Mouse (Mus musculus) left cerebral cortex, adult 8-10 months (tissue): ENCODE results near the gene Homer3. TPM values are rescaled to one million over a fixed set of nuclear protein-coding genes. Genes with fewer than 3 reads are reported as not detected.

ENCODE experiments used
- DNase-seq, 2 experiments: peaks; one replicate each; pipeline ENCODE4 v3.0.0; 2022; ENCODE audit warnings: low spot score in 2 of 2
- total RNA-seq, 4 experiments: library from RNA; stranded (reverse); gene quantifications; 2 replicates each; pipeline ENCODE4 v1.2.4; 2022

The Homer3 gene
- total RNA-seq, 4 experiments from 2014 or later, result 9.2 to 12.1 (median 9.8) TPM

DNA sequence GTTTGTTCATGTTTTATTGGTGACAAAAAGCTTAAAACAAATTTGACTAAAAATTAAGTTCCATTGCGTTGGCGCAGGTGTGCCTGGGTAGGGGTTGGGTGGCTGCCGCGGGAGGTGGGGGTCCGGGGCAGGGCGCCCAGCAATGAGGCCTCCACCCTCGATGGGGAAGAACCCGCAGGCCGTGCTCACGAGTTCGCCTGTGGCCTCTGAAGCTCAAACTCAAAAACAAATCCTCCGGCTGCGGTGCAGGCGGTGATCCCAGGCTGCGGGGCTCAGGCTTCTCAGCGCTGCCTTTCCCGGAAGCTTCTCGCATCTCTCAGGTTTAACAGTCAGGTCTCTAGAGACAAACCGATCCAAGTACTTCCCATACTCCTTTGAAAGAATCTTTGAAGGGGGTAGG lies 48.9 kb downstream of the Homer3 start:
- no peak for DNase-seq

DNA sequence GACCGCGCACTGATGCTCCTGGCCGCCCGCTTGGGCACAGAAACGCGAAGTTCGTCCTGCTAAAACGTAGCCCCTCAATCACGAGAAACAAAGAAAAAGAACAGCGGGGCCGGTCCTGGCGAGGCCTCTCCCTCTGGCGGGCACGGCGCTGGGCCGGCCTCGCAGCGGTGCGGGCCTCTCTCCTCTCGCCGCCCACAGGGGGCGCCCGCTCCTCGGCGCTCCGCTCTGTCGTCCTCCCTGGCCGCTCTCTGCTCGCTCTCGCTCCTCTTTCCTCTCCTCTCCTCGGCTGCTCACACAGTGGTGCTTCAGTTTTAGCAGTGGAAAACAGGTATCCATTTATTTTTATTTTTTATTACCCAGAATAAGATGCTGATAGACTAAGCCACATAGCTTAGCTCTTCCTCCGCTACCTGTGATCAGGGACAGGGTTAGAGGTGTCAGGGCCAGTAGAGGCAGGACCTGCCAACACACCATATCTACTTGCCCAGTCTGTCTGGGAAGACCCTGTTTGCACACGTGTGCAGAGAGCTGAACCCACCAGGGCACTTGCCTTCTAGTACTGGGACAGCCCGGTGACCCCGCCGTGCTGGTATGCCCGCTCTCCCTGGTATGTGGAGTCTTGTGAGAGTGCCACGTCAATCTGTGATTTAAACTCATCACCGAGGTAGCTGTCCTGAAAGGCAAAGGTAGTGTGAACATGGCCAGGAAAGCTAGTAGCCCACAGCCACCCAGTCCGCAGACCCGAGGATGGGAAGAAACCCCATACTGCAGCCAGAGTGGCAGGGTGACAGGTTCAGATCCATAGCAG lies 49.6 kb downstream of the Homer3 start:
- DNase-seq, result peak; percentile 57 to 60

DNA sequence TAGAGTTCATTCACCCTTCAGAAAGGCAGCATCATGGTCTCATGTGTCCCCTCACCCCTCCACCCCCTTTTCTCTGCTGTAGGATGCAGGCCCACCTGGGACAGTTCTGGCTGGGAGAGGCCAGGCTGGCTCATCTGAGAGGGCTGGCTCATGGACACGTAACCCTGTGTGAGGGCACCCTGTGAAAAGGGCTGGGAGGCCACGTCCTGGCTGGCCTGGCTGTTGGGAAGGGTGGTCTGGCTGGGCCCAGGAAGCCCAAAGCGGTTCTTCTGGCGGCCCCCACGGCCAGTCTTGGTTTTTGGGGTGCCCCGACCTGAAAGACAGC lies 50.2 kb downstream of the Homer3 start:
- DNase-seq, result no peak

DNA sequence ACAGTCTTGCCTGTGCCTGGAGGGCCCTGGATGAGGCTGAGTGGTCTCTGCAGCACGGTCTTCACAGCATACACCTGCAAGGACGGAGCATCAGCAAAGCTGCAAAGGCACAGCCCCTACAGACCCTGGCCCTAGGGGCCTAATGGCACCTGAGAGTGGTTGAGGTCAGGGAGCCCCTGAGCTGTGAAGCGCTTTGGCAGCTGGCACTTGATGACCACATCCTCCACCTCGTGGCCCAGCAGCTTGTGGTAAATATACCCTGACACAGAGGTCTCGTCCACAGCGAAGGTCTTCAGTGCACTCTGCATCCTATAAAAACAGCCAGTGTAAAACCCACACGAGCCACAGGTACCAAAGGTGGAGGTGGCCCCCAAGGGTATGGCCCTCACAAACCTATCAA lies 56.3 kb downstream of the Homer3 start:
- no peak for DNase-seq

DNA sequence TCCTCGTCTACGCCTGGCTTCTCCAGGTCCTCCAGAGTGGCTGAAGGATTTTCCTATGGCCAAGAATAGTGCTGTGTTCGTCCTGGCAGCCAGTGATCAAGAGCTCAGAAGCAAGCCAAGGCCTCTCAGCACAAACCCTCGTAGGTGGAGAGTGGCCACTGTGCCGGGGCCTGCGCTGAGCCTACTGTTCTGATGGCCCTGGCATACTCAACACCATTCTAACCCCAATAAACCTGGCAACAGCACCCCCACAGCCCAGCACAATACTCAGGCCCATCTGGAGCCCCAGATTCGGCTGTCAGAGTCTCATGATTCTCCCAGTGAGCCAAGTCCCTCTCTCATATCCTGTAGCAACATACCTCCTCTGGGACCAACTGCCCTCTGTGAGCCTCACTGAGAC lies 58.0 kb downstream of the Homer3 start:
- DNase-seq, result no peak

DNA sequence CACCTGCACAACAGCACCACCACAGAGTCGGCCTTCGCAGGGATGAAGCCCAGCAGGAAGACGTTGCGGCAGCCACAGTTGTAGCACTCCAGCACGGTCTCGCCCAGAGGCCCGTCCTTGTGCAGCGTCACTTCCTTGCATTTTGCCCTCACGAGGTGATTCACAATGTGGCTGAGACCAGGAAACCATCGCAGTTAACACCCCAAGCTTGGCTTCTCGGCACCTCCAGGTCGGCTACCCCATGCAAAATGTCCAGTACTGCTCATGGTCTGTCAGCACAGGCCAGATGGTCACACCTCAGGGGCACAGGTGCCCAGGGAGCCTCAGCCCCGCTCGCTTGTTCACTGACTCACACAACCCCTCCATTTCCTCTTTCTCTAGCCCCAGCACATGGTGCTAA lies 59.4 kb downstream of the Homer3 start:
- DNase-seq, result no peak

DNA sequence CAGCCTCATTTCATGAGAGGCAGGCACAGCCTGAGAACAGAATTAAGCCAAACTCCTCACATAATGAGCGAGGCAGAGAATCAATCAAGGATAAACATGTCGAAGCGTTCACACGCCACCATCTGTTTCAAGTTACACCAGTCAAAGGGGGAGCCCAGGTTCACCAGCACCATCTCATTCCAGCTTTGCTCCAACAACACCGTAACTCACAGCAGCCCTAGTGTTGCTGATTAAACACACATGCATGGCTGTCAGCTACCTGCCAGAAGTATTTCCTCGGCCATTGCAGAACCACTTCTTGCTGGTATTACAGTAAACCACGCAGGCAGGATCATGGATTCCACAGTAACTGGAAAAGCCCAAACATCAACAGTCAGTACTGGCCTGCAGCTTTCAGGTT lies 60.4 kb downstream of the Homer3 start:
- DNase-seq, result no peak

DNA sequence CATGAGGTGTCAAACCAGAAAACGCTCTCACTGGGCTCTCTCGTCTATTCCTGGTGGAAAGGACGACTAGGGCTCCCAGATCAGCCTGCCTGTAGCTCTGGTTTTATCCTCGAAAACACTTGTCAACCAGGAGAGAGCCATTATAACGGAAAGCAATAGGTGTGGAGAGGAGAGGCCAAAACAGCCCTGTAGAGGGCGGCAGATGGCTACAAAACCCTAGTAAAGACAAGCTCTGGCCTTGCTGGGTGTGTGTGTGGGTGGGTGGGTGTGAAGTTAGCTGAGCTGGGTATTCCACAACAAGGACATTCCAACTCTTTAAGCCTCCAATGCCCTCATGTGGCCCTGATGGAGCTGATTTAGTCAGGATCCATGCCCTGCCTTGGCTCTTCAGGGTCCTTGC lies 61.1 kb downstream of the Homer3 start:
- no peak for DNase-seq

Other genes starting within 250 kb of the Homer3 start
- 10 to 100 TPM; 61.7 to 65.7 (median 65.3) TPM for gene Mau2, start 240.1 kb upstream of the Homer3 start, total RNA-seq
- gene Sugp1, start 240.0 kb upstream of the Homer3 start, total RNA-seq, result 10 to 100 TPM; 53.0 to 56.4 (median 54.6) TPM
- 1 to 10 TPM; 1.1 to 4.6 (median 1.4) TPM for gene Tm6sf2, start 209.9 kb upstream of the Homer3 start, total RNA-seq
- 100 to 1,000 TPM in 2 of 4 experiments, 10 to 100 TPM in 2; 97.1 to 113 (median 101) TPM for gene Hapln4, start 199.4 kb upstream of the Homer3 start, total RNA-seq
- 100 to 1,000 TPM; 143 to 155 (median 147) TPM for gene Ncan, start 162.0 kb upstream of the Homer3 start, total RNA-seq
- 10 to 100 TPM; 23.8 to 29.4 (median 26.5) TPM for gene Nr2c2ap, start 151.5 kb upstream of the Homer3 start, total RNA-seq
- gene Rfxank, start 143.7 kb upstream of the Homer3 start, total RNA-seq, result 10 to 100 TPM; 15.1 to 19.6 (median 16.4) TPM
- 10 to 100 TPM; 36.6 to 48.0 (median 42.9) TPM for gene Borcs8, start 143.3 kb upstream of the Homer3 start, total RNA-seq
- gene Mef2b, start 143.1 kb upstream of the Homer3 start, total RNA-seq, result under 1 TPM in 2 of 4 experiments, not detected in 2; 0.27 to 0.58 TPM
- gene Tmem161a, start 110.5 kb upstream of the Homer3 start, total RNA-seq, result 10 to 100 TPM; 40.2 to 49.8 (median 43.4) TPM
- 10 to 100 TPM; 30.4 to 36.5 (median 34.9) TPM for gene Slc25a42, start 70.5 kb upstream of the Homer3 start, total RNA-seq
- 100 to 1,000 TPM; 102 to 121 (median 111) TPM for gene Sugp2, start 48.6 kb upstream of the Homer3 start, total RNA-seq
- gene Armc6, start 48.4 kb upstream of the Homer3 start, total RNA-seq, result 10 to 100 TPM; 33.6 to 44.9 (median 40.5) TPM
- 10 to 100 TPM; 47.5 to 55.7 (median 51.8) TPM for gene Ddx49, start 19.7 kb downstream of the Homer3 start, total RNA-seq
- 100 to 1,000 TPM; 123 to 154 (median 139) TPM for gene Cope, start 19.7 kb downstream of the Homer3 start, total RNA-seq
- 10 to 100 TPM; 83.6 to 94.5 (median 88.4) TPM for gene Cers1, start 32.9 kb downstream of the Homer3 start, total RNA-seq
- gene Gdf1, start 47.0 kb downstream of the Homer3 start, total RNA-seq, result 10 to 100 TPM in 2 of 4 experiments, 1 to 10 TPM in 2; 4.2 to 13.4 (median 7.4) TPM
- 10 to 100 TPM; 55.1 to 60.8 (median 59.2) TPM for gene Upf1, start 70.5 kb downstream of the Homer3 start, total RNA-seq
- 1 to 10 TPM in 1 of 4 experiments, under 1 TPM in 3; 0.20 to 1.0 (median 0.64) TPM for gene Comp, start 90.7 kb downstream of the Homer3 start, total RNA-seq
- 100 to 1,000 TPM; 134 to 175 (median 147) TPM for gene Crtc1, start 156.8 kb downstream of the Homer3 start, total RNA-seq
- 10 to 100 TPM; 39.1 to 42.8 (median 40.4) TPM for gene Klhl26, start 194.1 kb downstream of the Homer3 start, total RNA-seq
- 100 to 1,000 TPM; 271 to 280 (median 273) TPM for gene Tmem59l, start 204.5 kb downstream of the Homer3 start, total RNA-seq
- 1 to 10 TPM in 2 of 4 experiments, under 1 TPM in 2; 0.94 to 1.6 (median 1.2) TPM for gene Crlf1, start 210.3 kb downstream of the Homer3 start, total RNA-seq
- 100 to 1,000 TPM; 103 to 117 (median 109) TPM for gene Rex1bd, start 223.9 kb downstream of the Homer3 start, total RNA-seq
- 1,000 to 10,000 TPM in 1 of 4 experiments, 100 to 1,000 TPM in 3; 847 to 1,003 (median 930) TPM for gene Uba52, start 228.0 kb downstream of the Homer3 start, total RNA-seq
- gene Fkbp8, start 244.9 kb downstream of the Homer3 start, total RNA-seq, result 100 to 1,000 TPM; 419 to 440 (median 422) TPM
- 10 to 100 TPM; 43.0 to 52.5 (median 47.1) TPM for gene Kxd1, start 245.1 kb downstream of the Homer3 start, total RNA-seq